Mouse (Mus musculus): ENCODE measurements at regions not wholly inside any gene's neighbourhood (a gene's known extent, or its start where the extent isn't known, plus 50 kb on each side); places are given as distances from the start of the nearest gene placed in this dataset.

- no peak for DNase-seq (ENCODE audit: extremely low spot score, low spot score)
Measured at GRCm38 (mm10) chr8:44765194-44765593, 170.1 kb upstream of the Fat1 start.

GRCm38 (mm10) chr8:44765677-44766076 is 169.6 kb upstream of the Fat1 start:
- no peak for DNase-seq (ENCODE audit: extremely low spot score, low spot score)

GRCm38 (mm10) chr8:44766111-44766873 is 169.0 kb upstream of the Fat1 start:
- DNase-seq (ENCODE audit: extremely low spot score, low spot score) = no peak

- DNase-seq (ENCODE audit: extremely low spot score, low spot score) = no peak
Measured at GRCm38 (mm10) chr8:44767271-44767670, 168.0 kb upstream of the Fat1 start.

- no peak for DNase-seq (ENCODE audit: extremely low spot score, low spot score)
Measured at GRCm38 (mm10) chr8:44779212-44779611, 156.0 kb upstream of the Fat1 start.

- DNase-seq (ENCODE audit: extremely low spot score, low spot score) = no peak
Measured at GRCm38 (mm10) chr8:44782421-44782820, 152.8 kb upstream of the Fat1 start.

GRCm38 (mm10) chr8:44785161-44785560 is 150.1 kb upstream of the Fat1 start:
- DNase-seq (ENCODE audit: extremely low spot score, low spot score) = no peak

GRCm38 (mm10) chr8:44786740-44787139 is 148.5 kb upstream of the Fat1 start:
- no peak for DNase-seq (ENCODE audit: extremely low spot score, low spot score)

GRCm38 (mm10) chr8:44788290-44788689 is 147.0 kb upstream of the Fat1 start:
- DNase-seq (ENCODE audit: extremely low spot score, low spot score) = no peak

- no peak for DNase-seq (ENCODE audit: extremely low spot score, low spot score)
Measured at GRCm38 (mm10) chr8:44799513-44799912, 135.7 kb upstream of the Fat1 start.

- no peak for DNase-seq (ENCODE audit: extremely low spot score, low spot score)
Measured at GRCm38 (mm10) chr8:44800827-44801273, 134.4 kb upstream of the Fat1 start.

GRCm38 (mm10) chr8:44801604-44802206 is 133.5 kb upstream of the Fat1 start:
- no peak for DNase-seq (ENCODE audit: extremely low spot score, low spot score)

GRCm38 (mm10) chr8:44802331-44802730 is 132.9 kb upstream of the Fat1 start:
- no peak for DNase-seq (ENCODE audit: extremely low spot score, low spot score)

GRCm38 (mm10) chr8:44804414-44805178 is 130.7 kb upstream of the Fat1 start:
- no peak for DNase-seq (ENCODE audit: extremely low spot score, low spot score)

GRCm38 (mm10) chr8:44805179-44805815 is 129.9 kb upstream of the Fat1 start:
- DNase-seq (ENCODE audit: extremely low spot score, low spot score) = no peak

- no peak for DNase-seq (ENCODE audit: extremely low spot score, low spot score)
Measured at GRCm38 (mm10) chr8:44812360-44812759, 122.9 kb upstream of the Fat1 start.

GRCm38 (mm10) chr8:44817532-44818157 is 117.6 kb upstream of the Fat1 start:
- DNase-seq (ENCODE audit: extremely low spot score, low spot score) = no peak

GRCm38 (mm10) chr8:44819270-44819669 is 116.0 kb upstream of the Fat1 start:
- no peak for DNase-seq (ENCODE audit: extremely low spot score, low spot score)

GRCm38 (mm10) chr8:44819691-44820090 is 115.6 kb upstream of the Fat1 start:
- no peak for DNase-seq (ENCODE audit: extremely low spot score, low spot score)

GRCm38 (mm10) chr8:44825183-44825757 is 110.0 kb upstream of the Fat1 start:
- no peak for DNase-seq (ENCODE audit: extremely low spot score, low spot score)

- peak; percentile 19 for DNase-seq (ENCODE audit: extremely low spot score, low spot score)
Measured at GRCm38 (mm10) chr8:44826936-44827335, 108.3 kb upstream of the Fat1 start.

Data from neural tube, embryonic 10.5 days (tissue).